Mouse (Mus musculus): Measurements from ENCODE around the gene Aox1. TPM values are rescaled to one million over a fixed set of nuclear protein-coding genes. Genes with fewer than 3 reads are reported as not detected.

The Aox1 gene
- polyA plus RNA-seq, 1 experiment from 2014 or later: 0.04 TPM

Other genes with a start within 250 kb of the Aox1 start
- gene Sgo2a, start 34.0 kb upstream of the Aox1 start, polyA plus RNA-seq (2018): 0.55 to 3.1 TPM (median 2.9 TPM) in 3 replicates
- gene Kctd18, start 11.0 kb upstream of the Aox1 start, polyA plus RNA-seq (2018): 9.3 to 12.7 TPM (median 10.0 TPM) in 3 replicates
- not detected in 3 replicates for gene Aox3, start 83.2 kb downstream of the Aox1 start, polyA plus RNA-seq (2018)
- not detected in 3 replicates for gene Aox4, start 180.5 kb downstream of the Aox1 start, polyA plus RNA-seq (2018)
- gene Aox2, start 248.4 kb downstream of the Aox1 start, polyA plus RNA-seq (2018): 0.01 TPM in 1 of 3 replicates, not detected in the others